Mouse (Mus musculus) G1E-ER4 (cell line): Measurements from ENCODE around the gene Ccdc115. TPM values are rescaled to one million over a fixed set of nuclear protein-coding genes. Genes with fewer than 3 reads are reported as not detected.

ENCODE experiments used
- GATA1 ChIP-seq: IDR thresholded peaks from one replicate; pipeline ENCODE4 v1.8.0; 2012; ENCODE audit warnings: low read length, inconsistent platforms
- polyA plus RNA-seq: library from polyadenylated mRNA; stranded (reverse); fragments of >175 nt; gene quantifications from 2 replicates; pipeline ENCODE4 v1.2.3, GENCODE M21; 2012

Ccdc115 gene
- polyA plus RNA-seq, 1 experiment: 60.3 TPM

GRCm38 (mm10) chr1:34428466-34428865 lies 11.0 kb downstream of the Ccdc115 start:
- no peak for TF ChIP-seq GATA1

DNA sequence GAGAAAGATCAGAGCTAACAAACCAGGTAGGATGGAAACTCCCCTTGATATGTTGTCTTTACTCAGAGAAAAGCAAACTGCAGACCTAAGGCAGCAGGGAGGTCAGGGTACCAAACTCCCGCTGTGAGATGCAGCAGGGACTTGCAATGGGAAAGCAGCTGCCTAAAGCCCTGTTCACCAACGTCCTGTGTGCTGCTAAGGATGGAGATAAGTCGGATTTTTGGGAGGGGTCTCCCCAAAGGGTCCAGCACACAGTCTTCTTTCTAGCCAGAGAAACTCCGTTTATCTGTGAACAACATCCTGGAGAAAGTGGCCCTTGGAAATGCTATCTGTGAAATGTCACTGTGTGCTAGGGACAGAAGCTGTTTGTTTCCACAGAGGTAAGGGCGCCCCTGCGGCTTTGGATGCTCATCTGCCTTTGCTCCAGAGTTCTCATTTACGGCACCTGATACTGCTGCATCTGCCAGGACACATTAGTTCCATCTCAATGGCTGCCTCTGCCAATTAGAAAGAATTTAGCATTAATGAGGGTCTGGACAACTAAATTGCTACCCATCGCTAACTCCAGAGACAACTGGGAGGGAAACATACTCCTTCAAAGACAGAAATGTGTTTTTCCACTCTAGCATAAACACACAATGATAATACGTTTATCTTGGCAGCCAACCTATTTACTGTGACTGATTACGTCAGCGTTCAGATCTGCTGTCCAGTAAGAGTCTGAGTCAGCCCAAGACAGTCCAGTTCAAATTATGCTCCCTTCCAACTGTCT lies 40.1 kb downstream of the Ccdc115 start:
- TF ChIP-seq GATA1: no peak

- TF ChIP-seq GATA1: no peak
These were observed 43.2 kb downstream of the Ccdc115 start for GRCm38 (mm10) chr1:34396321-34396720.

GRCm38 (mm10) chr1:34389234-34389891 lies 50.1 kb downstream of the Ccdc115 start:
- no peak for TF ChIP-seq GATA1

- TF ChIP-seq GATA1: no peak
These were observed 50.6 kb downstream of the Ccdc115 start for GRCm38 (mm10) chr1:34388849-34389233.

DNA sequence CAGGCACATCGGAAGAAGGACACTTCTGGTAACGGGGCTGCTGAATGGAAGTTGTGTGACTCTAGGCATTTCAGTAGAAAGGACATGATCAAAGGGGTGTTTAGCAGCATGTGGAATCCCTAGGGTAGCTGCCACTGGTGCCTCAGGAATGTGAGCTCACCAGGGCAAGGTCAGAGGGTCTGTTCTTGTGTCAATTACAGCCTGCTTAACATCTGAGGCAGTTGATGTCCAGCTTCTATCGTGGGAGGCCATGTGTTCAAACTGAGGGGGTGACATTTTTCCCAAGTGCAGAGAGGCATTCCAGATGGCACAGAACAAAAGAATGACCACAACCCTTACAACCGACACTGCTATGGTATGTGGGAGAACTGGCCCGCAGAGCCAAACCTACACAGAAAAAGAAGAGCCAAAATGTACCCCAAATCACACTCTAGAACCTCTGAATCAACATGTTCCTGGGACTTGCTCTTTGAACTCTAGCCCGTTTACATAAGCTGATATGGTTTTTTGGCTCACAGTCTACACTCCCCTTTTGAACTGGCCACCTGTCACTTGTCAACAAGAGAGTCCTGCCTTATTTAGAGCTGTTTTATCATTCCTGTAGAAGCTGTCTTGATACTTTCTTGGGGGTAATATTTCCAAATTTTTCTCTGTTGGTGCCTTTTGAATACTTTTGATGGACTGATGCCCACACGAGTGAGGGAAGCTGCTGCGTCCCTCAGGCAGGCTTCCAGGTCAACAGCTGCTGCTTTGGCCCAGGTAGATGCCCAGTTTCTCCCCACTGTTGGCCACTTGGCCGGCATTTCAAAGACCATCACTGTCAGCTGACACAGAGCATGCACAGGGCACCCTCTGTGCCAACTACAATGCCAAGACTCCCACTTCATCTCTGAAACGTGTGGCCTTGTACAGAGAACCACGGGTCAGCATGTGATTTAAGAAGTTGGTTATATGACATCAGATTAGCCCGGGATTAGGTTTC lies 51.8 kb downstream of the Ccdc115 start:
- no peak for TF ChIP-seq GATA1

Other genes with a start within 250 kb of the Ccdc115 start
- gene Imp4, start 179 bp upstream of the Ccdc115 start, polyA plus RNA-seq: 53.1 and 81.7 TPM in 2 replicates
- 62.4 and 70.6 TPM in 2 replicates for gene Ptpn18, start 20.1 kb upstream of the Ccdc115 start, polyA plus RNA-seq
- not detected in 2 replicates for gene Prss39, start 58.7 kb upstream of the Ccdc115 start, polyA plus RNA-seq
- not detected in 2 replicates for gene Cfc1, start 96.0 kb upstream of the Ccdc115 start, polyA plus RNA-seq
- gene Prss40, start 121.3 kb upstream of the Ccdc115 start, polyA plus RNA-seq: not detected in 2 replicates
- not detected in 2 replicates for gene Amer3, start 140.0 kb upstream of the Ccdc115 start, polyA plus RNA-seq